Comparison of ENCODE assay signal across 9 mouse cellular contexts in the genomic region with DNA sequence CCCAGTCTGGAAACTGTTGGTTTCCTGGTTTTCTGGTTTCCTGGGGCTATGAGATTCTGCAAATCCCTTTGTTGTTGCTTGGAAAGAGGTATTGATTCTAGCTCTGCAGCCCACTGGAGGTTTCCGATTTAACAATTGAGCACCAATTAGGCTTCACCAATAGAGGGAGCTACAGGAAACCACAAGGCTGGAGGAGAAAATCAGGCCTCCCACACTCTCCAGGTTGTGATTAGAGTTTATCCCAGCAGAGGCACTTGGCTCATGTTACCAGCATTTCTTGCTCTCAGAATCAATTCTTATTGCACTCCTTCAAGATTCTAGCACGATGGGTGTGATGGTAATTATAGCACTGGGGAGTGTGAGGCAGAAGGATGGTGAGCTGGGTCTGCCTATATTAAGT. TPM values are rescaled to one million over a fixed set of nuclear protein-coding genes. Genes with fewer than 3 reads are reported as not detected.
DNase-seq lines count a peak whose midpoint lies in the region; ATAC-seq and TF ChIP-seq lines count a peak whose summit lies in the region.
"Had no signal": no experiment of that assay in that cellular context is flagged by ENCODE, and none has a peak within 500 bp of the region (broad histone marks: within the 10 kb centered on the region; RNA-seq: fewer than 3 reads in every experiment).

No protein-coding gene starts in this region.

- H3K4me2 ChIP-seq in kidney, postnatal 0 days (ENCODE audit: low read length) = no peak overlapping the region
- H3K4me2 ChIP-seq: heart, embryonic 15.5 days; lung, embryonic 15.5 days had no signal

- no peaks in the 10 kb centered on the region for H3K9me3 ChIP-seq in kidney, postnatal 0 days (replicated peaks; ENCODE audit: low read length)
- H3K9me3 ChIP-seq: heart, embryonic 15.5 days; lung, embryonic 15.5 days had no signal

- H3K4me3 ChIP-seq in kidney, postnatal 0 days (replicated peaks; ENCODE audit: low read depth, low read length) = no peak overlapping the region
- H3K4me3 ChIP-seq: heart, embryonic 15.5 days; lung, embryonic 15.5 days had no signal

- H3K4me1 ChIP-seq in kidney, postnatal 0 days (replicated peaks; ENCODE audit: insufficient read depth, low read length) = no peaks in the 10 kb centered on the region
- H3K4me1 ChIP-seq: heart, embryonic 15.5 days; lung, embryonic 15.5 days had no signal

- H3K36me3 ChIP-seq in kidney, postnatal 0 days (ENCODE audit: insufficient read depth, low read length) = no peaks in the 10 kb centered on the region
- H3K36me3 ChIP-seq: heart, embryonic 15.5 days; lung, embryonic 15.5 days had no signal

- no peak overlapping the region for H3K27ac ChIP-seq in kidney, postnatal 0 days
- H3K27ac ChIP-seq: heart, embryonic 15.5 days; lung, embryonic 15.5 days had no signal

- ATAC-seq in kidney, postnatal 0 days (replicated peaks; ENCODE audit: low FRiP score, low read depth) = no peak

- WGBS in kidney, postnatal 0 days = 19% methylated on average over 2 of the region's 2 CpGs

- peak; percentile 75 for TF ChIP-seq CTCF in kidney, postnatal 0 days (IDR thresholded peaks at IDR 0.05; ENCODE audit: low read depth)

- no peak overlapping the region for H3K9ac ChIP-seq in kidney, postnatal 0 days (ENCODE audit: low read depth, low read length)
- H3K9ac ChIP-seq: heart, embryonic 15.5 days; lung, embryonic 15.5 days had no signal

- no peaks in the 10 kb centered on the region for H3K27me3 ChIP-seq in kidney, postnatal 0 days (ENCODE audit: insufficient read depth, low read length)
- H3K27me3 ChIP-seq: heart, embryonic 15.5 days; lung, embryonic 15.5 days had no signal

- DNase-seq in kidney, postnatal 0 days (ENCODE audit: low spot score) = peak; percentile 79
- no peak for DNase-seq in kidney, adult 11 months
- peak; percentile 23 for DNase-seq in CD4-positive helper T cell, adult 2 months (ENCODE audit: low read depth, low spot score)
- DNase-seq in MN1 (ENCODE audit: low spot score) = peak; percentile 13
- peak; percentile 22 to 33 for DNase-seq in left cerebral cortex, adult 18-20 months (ENCODE audit: low spot score in 2 of 2)
- DNase-seq in ovary, postnatal 10 days (ENCODE audit: low spot score) = no peak
- no peak for DNase-seq in adrenal gland, postnatal 10 days

RNA-seq across cellular contexts. Expression of a gene that starts 13.9 kb away (rescaled TPM):
- polyA plus RNA-seq in kidney, postnatal 0 days (2015; fragmentation: Nextera tagmentation; extraction: Ambion mirVana) = 2.2 and 2.3 TPM in 2 replicates
- total RNA-seq in left cerebral cortex, adult 18-20 months (2021) = under 1 TPM; 0.14 to 0.16 TPM
- total RNA-seq in adrenal gland, postnatal 10 days (2021) = under 1 TPM; 0.39 to 0.99 TPM

RNA-seq across cellular contexts. Expression of a gene that starts 22.2 kb away (rescaled TPM):
- 103 and 117 TPM in 2 replicates for polyA plus RNA-seq in kidney, postnatal 0 days (2015; fragmentation: Nextera tagmentation; extraction: Ambion mirVana)
- total RNA-seq in left cerebral cortex, adult 18-20 months (2021) = 100 to 1,000 TPM; 121 to 133 TPM
- 100 to 1,000 TPM; 110 to 118 TPM for total RNA-seq in adrenal gland, postnatal 10 days (2021)

RNA-seq across cellular contexts. Expression of a gene that starts 37.0 kb away (rescaled TPM):
- 47.4 and 52.2 TPM in 2 replicates for polyA plus RNA-seq in kidney, postnatal 0 days (2015; fragmentation: Nextera tagmentation; extraction: Ambion mirVana)
- total RNA-seq in left cerebral cortex, adult 18-20 months (2021) = 10 to 100 TPM; 26.1 to 28.6 TPM
- 1 to 10 TPM; 2.8 to 5.1 TPM for total RNA-seq in adrenal gland, postnatal 10 days (2021)

Comparison
In these comparisons a context has a peak if more than half of its experiments do, and no peak if none do; other contexts are left out.
1. DNase-seq: peak in kidney, postnatal 0 days (single experiment), CD4-positive helper T cell, adult 2 months (single experiment), MN1 (single experiment) and left cerebral cortex, adult 18-20 months (2 of 2); none in kidney, adult 11 months (single experiment), ovary, postnatal 10 days (single experiment) and adrenal gland, postnatal 10 days (single experiment).
2. RNA of a gene that starts 37.0 kb away (total RNA-seq): 26.1 to 28.6 TPM in left cerebral cortex, adult 18-20 months; 2.8 to 5.1 TPM in adrenal gland, postnatal 10 days; every median in the first group is over 4 times any median in the second.